Mouse (Mus musculus) CH12.LX (cell line): ENCODE results near the gene Ube4b.

Source experiments
- CHD2 ChIP-seq: IDR thresholded peaks from 2 replicates; pipeline ENCODE4 v1.6.1; 2011; ENCODE audit warnings: low read length, improper control_type of control experiment
- CTCF ChIP-seq, 2 experiments: IDR thresholded peaks in 1 of 2; conservative IDR thresholded peaks in 1 of 2; 2 replicates each; pipeline ENCODE4 v1.5.1; 2011 to 2012; ENCODE audit warnings: low read depth in 2 of 2, low read length in 2 of 2, improper control_type of control experiment in 1 of 2, inconsistent platforms in 1 of 2, mild to moderate bottlenecking in 1 of 2, moderate library complexity in 1 of 2
- E2F4 ChIP-seq: IDR thresholded peaks from 2 replicates; pipeline ENCODE4 v1.6.1; 2011; ENCODE audit warnings: low read depth, low read length, improper control_type of control experiment; ENCODE audit not compliant: insufficient replicate concordance
- EP300 ChIP-seq: IDR thresholded peaks from 2 replicates; pipeline ENCODE4 v1.6.1; 2011; ENCODE audit warnings: low read length, improper control_type of control experiment
- HCFC1 ChIP-seq: IDR thresholded peaks from 2 replicates; pipeline ENCODE4 v1.6.1; 2012; ENCODE audit warnings: low read depth, mild to moderate bottlenecking, inconsistent platforms, low read length, improper control_type of control experiment
- IRF4 ChIP-seq: IDR thresholded peaks from 2 replicates; pipeline ENCODE4 v1.6.1; 2014; ENCODE audit warnings: low read depth, mild to moderate bottlenecking, inconsistent platforms, low read length, improper control_type of control experiment
- JUN ChIP-seq: IDR thresholded peaks from 2 replicates; pipeline ENCODE4 v1.6.1; 2011; ENCODE audit warnings: low read depth, mild to moderate bottlenecking, low read length, improper control_type of control experiment, moderate library complexity; ENCODE audit not compliant: insufficient read depth
- MYC ChIP-seq: IDR thresholded peaks from 2 replicates; pipeline ENCODE4 v1.6.1; 2011; ENCODE audit warnings: low read depth, mild to moderate bottlenecking, improper control_type of control experiment, low read length
- POLR2A ChIP-seq: IDR thresholded peaks from 2 replicates; pipeline ENCODE4 v1.6.1; 2011; ENCODE audit warnings: low read depth, mild to moderate bottlenecking, improper control_type of control experiment, low read length
- POLR2AphosphoS2 ChIP-seq: IDR thresholded peaks from 2 replicates; pipeline ENCODE4 v1.6.1; 2011; ENCODE audit warnings: low read depth, low read length, improper control_type of control experiment
- SMC3 ChIP-seq: IDR thresholded peaks from 2 replicates; pipeline ENCODE4 v1.6.1; 2011; ENCODE audit warnings: low read depth, low read length, improper control_type of control experiment
- TBP ChIP-seq: conservative IDR thresholded peaks from 2 replicates; pipeline ENCODE4 v1.6.1; 2011; ENCODE audit warnings: low read depth, low read length, improper control_type of control experiment
- USF1 ChIP-seq: IDR thresholded peaks from 2 replicates; pipeline ENCODE4 v1.6.1; 2014; ENCODE audit warnings: low read depth, mild to moderate bottlenecking, inconsistent platforms, low read length, improper control_type of control experiment
- USF2 ChIP-seq: conservative IDR thresholded peaks from 2 replicates; pipeline ENCODE4 v1.6.1; 2011; ENCODE audit warnings: low read depth, low read length, improper control_type of control experiment

DNA sequence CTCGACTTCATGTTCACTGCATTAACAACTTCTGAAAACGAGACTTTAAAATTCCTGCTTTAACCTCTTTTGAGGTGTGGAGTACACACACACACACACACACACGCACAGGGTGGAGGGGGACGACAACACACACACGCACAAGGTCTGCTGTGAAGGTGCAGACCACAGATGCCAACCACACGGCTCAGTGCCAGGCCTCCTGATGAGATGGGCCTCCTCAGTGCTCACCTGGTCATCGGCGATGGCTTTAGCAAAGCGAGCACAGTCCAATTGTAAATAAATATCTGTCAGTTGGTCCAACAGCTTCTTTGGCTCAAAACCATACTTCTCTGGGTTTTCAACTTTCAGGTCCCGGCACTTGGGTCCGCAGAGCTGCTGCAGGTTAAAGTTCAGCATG, 91.7 kb downstream of the Ube4b start:
- TF ChIP-seq CHD2 = no peak
- no peak for TF ChIP-seq CTCF (conservative IDR thresholded peaks at IDR 0.05 in 1 of 2, IDR thresholded peaks at IDR 0.05 in 1 of 2; ENCODE audit: low read depth in 2 of 2, low read length in 2 of 2)
- no peak for TF ChIP-seq EP300
- TF ChIP-seq E2F4 = no peak
- no peak for TF ChIP-seq POLR2A
- no peak for TF ChIP-seq USF2
- no peak for TF ChIP-seq MYC
- TF ChIP-seq IRF4 = no peak
- no peak for TF ChIP-seq JUN
- TF ChIP-seq HCFC1 = no peak
- no peak for TF ChIP-seq USF1
- no peak for TF ChIP-seq SMC3
- no peak for TF ChIP-seq POLR2AphosphoS2
- no peak for TF ChIP-seq TBP
